Mouse (Mus musculus): ENCODE results near the gene Sort1.

Sort1 gene

DNA sequence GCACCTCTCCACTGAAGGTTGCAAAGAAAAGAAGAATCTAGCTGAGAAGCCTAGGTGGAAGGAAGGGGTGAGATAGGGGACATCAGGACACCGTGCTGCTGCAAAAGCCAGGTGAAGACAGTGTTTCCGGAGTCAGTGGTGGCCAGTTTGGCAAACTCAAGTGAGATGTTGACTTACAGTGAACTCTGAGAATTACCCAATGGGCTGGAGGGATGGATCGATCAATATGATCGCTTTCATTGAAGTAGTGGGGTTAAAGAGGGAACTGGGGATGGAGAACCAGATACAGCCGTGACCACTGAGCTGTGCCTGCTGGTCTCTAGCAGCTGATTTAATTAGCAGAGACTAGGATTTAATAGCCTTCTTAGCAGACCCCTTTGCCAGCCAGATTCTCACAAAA lies 53.0 kb downstream of the Sort1 start:
- Histone ChIP-seq H3K36me3 (ENCODE audit: control insufficient read depth, insufficient read depth, low read length, poor library complexity, severe bottlenecking) (no peaks in the 10 kb centered on the region), H3K27me3 (ENCODE audit: control insufficient read depth, insufficient read depth, low read length, poor library complexity, severe bottlenecking) (no peaks in the 10 kb centered on the region)
- DNase-seq (ENCODE audit: low read depth, low spot score) = no peak

DNA sequence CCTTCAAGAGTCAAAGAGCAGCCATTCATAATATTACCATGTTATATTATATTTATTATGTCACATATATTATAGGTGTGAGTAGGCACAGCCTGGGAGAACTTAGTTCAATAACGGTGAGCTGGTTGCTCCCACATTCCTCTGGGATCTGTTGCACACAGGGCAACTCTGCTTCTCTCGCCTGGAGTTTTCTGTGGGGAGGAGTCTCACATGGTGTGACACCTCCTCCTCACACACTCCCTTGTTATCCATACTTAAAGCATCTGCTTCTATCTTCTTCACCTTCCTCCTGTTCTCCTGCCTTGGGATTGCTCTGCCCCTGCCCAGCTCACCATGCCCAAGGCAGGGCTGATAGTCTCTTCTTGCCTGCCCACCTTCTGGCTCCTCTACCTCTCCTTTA lies 57.2 kb downstream of the Sort1 start:
- no peak for DNase-seq (ENCODE audit: low read depth, low spot score)
- Histone ChIP-seq H3K27me3 (ENCODE audit: control insufficient read depth, insufficient read depth, low read length, poor library complexity, severe bottlenecking) (no peaks in the 10 kb centered on the region; the same call in 1 of the 2 replicates), H3K36me3 (ENCODE audit: control insufficient read depth, insufficient read depth, low read length, poor library complexity, severe bottlenecking) (no peaks in the 10 kb centered on the region)

DNA sequence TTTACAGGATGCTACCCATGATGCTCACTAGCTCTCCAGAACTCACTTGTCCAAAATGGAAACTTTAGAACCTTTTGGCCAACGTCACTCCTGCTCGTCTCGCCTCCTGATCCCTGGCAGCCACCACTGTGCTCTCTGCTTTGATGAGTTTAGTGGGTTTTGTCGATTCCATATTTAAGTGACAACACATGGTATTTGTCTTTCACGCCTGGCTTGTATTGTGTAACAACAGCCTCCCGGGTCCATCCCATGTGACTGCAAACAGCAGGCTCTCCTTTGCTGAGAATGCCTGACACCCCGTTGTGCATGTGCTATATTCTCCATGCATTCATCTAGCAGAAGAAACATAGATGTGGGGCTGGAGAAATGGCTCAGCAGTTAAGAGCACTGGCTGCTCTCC lies 58.3 kb downstream of the Sort1 start:
- Histone ChIP-seq H3K36me3 (ENCODE audit: control insufficient read depth, insufficient read depth, low read length, poor library complexity, severe bottlenecking) (no peaks in the 10 kb centered on the region), H3K27me3 (ENCODE audit: control insufficient read depth, insufficient read depth, low read length, poor library complexity, severe bottlenecking) (no peaks in the 10 kb centered on the region; the same call in 1 of the 2 replicates)
- no peak for DNase-seq (ENCODE audit: low read depth, low spot score)

DNA sequence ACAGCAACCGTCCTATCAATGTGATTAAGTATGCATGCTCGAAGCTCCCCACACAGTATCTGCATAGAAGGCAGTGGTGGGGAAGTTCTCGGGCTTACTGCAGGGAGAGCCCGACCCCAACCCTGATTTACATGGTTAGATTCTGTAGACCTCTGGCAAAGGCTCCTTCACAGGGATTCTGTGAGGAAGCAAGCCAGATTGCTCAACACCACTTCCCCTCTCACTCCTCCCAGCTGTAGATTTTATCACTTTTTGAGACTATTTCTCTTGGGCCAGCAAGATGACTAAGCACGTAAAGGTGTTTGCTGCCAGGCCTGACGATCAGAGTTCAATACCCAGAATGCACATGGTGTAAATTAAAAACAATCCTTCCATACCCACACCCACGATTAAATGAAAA lies 62.0 kb downstream of the Sort1 start:
- Histone ChIP-seq H3K27me3 (ENCODE audit: control insufficient read depth, insufficient read depth, low read length, poor library complexity, severe bottlenecking) (no peaks in the 10 kb centered on the region; the same call in 1 of the 2 replicates), H3K36me3 (ENCODE audit: control insufficient read depth, insufficient read depth, low read length, poor library complexity, severe bottlenecking) (no peaks in the 10 kb centered on the region)
- DNase-seq (ENCODE audit: low read depth, low spot score) = no peak

DNA sequence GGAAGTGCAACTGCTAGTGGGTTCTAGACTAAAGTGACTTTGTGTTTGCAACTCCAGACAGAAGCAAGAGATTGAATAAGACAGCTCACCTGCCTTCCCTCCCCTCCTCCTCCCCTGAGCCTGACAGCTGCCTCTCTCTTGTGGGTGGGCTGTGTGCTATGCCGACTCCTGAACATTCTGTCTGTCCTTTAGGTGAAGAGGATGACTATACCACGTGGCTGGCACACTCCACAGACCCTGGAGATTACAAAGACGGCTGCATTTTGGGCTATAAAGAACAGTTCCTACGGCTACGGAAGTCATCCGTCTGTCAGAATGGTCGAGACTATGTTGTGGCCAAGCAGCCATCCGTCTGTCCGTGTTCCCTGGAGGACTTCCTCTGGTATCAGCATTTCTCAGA lies 64.5 kb downstream of the Sort1 start:
- Histone ChIP-seq H3K27me3 (ENCODE audit: control insufficient read depth, insufficient read depth, low read length, poor library complexity, severe bottlenecking) (no peaks in the 10 kb centered on the region; the same call in 1 of the 2 replicates), H3K36me3 (ENCODE audit: control insufficient read depth, insufficient read depth, low read length, poor library complexity, severe bottlenecking) (no peaks in the 10 kb centered on the region)
- DNase-seq (ENCODE audit: low read depth, low spot score) = peak; percentile 4

DNA sequence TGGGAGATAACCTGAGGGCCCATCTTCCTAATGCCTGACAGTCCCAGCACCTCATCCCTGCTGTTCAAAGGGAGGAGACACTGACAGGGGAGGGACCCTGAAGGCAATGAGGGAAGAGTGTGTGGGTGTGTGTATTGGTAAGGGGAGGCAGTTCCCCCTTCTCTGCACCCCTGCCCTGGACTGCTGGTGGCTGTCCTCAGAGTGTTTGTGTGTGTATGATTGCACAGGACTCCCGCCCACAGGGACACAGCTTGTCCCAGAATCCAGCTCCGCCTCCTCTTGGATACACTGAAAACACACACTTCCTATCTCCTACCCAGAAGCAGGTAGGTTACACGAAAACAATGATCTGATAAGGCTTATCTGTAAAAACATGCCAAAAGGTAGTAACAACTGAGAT lies 71.4 kb downstream of the Sort1 start:
- Histone ChIP-seq H3K36me3 (ENCODE audit: control insufficient read depth, insufficient read depth, low read length, poor library complexity, severe bottlenecking) (no peaks in the 10 kb centered on the region), H3K27me3 (ENCODE audit: control insufficient read depth, insufficient read depth, low read length, poor library complexity, severe bottlenecking) (no peaks in the 10 kb centered on the region)
- no peak for DNase-seq (ENCODE audit: low read depth, low spot score)

DNA sequence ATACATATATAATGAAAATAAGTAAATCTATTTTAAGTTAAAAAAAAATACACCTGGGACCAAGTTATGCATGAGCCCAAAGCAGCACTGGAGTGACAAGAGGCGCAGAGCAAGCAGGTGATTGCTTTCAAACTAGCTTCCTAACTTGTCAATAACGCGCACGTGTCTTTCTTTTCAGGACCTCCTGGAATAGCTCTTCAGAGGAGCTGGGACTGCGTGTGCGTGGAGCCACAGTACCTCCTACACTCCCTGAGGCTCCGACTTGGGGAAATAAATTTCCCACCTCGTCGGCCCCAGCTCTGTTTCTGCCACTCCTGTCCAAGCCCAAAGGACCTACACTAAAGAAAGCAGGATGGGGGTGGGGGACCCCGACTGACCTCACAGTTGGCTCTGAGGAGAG lies 73.2 kb downstream of the Sort1 start:
- H3K27me3 ChIP-seq (ENCODE audit: control insufficient read depth, insufficient read depth, low read length, poor library complexity, severe bottlenecking) = no peaks in the 10 kb centered on the region
- DNase-seq (ENCODE audit: low read depth, low spot score) = no peak
- H3K36me3 ChIP-seq (ENCODE audit: control insufficient read depth, insufficient read depth, low read length, poor library complexity, severe bottlenecking) = no peaks in the 10 kb centered on the region

DNA sequence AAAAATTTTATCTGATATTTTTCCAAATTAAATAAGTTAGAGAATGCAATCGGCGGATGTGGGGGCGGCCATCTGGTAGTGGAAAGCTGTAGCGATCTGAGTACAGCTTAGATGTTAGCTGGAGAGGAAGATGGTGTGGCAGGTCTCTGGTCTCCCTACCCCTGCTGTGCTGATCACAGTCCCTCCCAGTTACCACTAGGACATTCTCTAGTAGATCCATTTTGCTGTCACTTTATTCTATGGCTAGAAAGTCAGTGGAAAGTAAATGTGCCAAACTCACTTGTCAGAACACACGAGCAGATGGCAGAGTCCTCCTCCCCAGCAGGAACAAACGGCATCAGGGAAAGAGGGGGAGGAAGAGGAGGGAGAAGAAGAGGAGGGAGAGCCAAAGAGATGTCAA lies 74.6 kb downstream of the Sort1 start:
- Histone ChIP-seq H3K27me3 (ENCODE audit: control insufficient read depth, insufficient read depth, low read length, poor library complexity, severe bottlenecking) (no peaks in the 10 kb centered on the region), H3K36me3 (ENCODE audit: control insufficient read depth, insufficient read depth, low read length, poor library complexity, severe bottlenecking) (no peaks in the 10 kb centered on the region)
- no peak for DNase-seq (ENCODE audit: low read depth, low spot score)

DNA sequence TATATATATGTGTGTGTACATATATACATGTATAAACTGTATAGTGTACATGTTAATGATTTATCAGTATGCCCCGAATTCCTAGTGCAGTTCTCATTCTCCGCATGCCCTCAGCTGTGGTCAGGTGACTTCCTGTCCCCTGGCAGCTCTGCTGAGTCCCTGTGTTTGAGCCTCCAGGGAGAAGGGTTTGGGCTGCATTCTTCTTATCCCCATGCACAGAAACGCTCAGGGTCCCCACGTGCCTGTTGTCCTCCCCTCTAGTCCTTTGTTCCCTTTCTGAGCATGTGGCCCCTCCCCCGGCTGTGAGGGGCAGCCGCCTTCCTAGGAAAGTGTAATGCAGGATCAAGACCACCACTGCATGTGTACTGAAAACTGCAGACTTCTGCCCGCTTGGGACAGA lies 77.0 kb downstream of the Sort1 start:
- no peaks in the 10 kb centered on the region for H3K27me3 ChIP-seq (ENCODE audit: control insufficient read depth, insufficient read depth, low read length, poor library complexity, severe bottlenecking)
- no peaks in the 10 kb centered on the region for H3K36me3 ChIP-seq (ENCODE audit: control insufficient read depth, insufficient read depth, low read length, poor library complexity, severe bottlenecking)
- no peak for DNase-seq (ENCODE audit: low read depth, low spot score)

DNA sequence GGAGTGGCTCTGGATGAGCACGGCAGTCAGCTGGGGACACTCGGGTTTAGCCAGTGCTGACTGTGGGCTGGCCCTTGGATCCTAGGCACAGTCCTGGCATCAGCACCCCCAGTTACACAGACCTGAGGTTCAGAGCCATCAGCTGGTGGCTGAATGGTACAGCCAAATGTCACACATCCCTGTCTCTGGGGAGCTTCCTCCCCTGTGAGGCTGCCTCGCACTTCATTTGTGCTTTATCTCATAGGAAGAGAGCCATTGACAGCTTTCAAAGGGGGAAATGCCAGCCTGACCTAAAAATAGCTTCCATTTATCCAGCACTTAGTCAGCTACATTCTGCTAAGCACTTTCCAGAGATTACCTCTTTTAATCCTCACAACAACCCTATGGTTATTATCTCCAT lies 79.7 kb downstream of the Sort1 start:
- DNase-seq (ENCODE audit: low read depth, low spot score) = no peak
- no peaks in the 10 kb centered on the region for H3K36me3 ChIP-seq (ENCODE audit: control insufficient read depth, insufficient read depth, low read length, poor library complexity, severe bottlenecking)
- no peaks in the 10 kb centered on the region for H3K27me3 ChIP-seq (ENCODE audit: control insufficient read depth, insufficient read depth, low read length, poor library complexity, severe bottlenecking)

DNA sequence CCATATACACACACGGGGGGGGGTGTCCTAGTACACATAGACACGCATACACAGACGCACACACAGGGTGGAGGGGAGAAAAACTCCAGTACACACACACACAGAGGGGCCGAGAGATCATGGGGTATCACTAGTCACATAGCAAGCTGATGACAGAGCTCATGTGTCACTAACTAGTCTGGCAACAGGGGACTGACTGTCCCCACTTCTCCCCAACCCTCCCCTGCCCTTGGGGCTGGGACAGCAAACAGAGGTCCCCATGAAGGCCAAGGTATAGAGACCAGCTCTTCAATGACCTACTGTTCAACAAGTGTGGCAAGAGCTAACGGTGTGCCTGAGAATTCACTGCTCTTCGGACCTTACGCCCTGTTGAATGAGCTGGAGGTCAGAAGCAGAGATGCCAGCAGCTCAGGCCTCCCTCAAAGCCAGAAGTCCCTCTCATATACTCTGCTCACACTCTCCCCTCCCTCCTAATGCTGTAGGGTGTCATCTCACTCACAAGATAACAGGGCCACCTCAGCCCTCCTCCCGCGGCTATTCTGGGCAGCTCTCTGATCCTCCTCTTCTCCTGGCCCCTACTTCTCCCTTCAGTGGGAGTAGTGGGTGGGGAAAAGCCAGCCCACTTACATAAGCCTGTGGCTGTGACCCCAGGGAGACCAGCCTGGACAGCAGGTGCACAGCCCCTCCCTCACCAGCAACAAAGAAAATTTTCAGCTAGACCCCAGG lies 80.6 kb downstream of the Sort1 start, which contains the start of gene Mybphl:
Gene Mybphl (plus strand): TSS at position 642 of the 726 bp plus-strand sequence.
- Histone ChIP-seq H3K36me3 (ENCODE audit: control insufficient read depth, insufficient read depth, low read length, poor library complexity, severe bottlenecking) (no peaks in the 10 kb centered on the region), H3K27me3 (ENCODE audit: control insufficient read depth, insufficient read depth, low read length, poor library complexity, severe bottlenecking) (no peaks in the 10 kb centered on the region)
- no peak for DNase-seq (ENCODE audit: low read depth, low spot score)

DNA sequence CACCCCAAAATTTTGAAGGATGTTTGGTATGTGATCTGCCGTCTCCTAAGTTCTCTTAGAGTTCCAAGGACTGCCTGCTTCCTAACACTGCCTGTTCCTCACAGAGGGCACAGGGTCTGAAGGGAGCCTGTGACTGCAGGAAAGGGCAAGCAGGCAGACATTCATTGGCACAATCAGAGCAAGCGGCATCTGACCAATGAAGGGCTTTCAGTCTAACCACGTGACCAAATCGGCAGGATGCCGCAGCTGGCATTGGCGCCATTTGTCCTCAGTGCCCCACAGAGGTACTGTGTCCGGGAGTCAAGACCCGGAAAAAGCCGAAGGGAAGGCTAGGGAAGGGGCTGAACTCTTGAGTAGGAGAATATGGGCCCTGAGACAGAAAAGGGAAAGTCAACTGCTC lies 83.3 kb downstream of the Sort1 start:
- no peak for DNase-seq (ENCODE audit: low read depth, low spot score)

DNA sequence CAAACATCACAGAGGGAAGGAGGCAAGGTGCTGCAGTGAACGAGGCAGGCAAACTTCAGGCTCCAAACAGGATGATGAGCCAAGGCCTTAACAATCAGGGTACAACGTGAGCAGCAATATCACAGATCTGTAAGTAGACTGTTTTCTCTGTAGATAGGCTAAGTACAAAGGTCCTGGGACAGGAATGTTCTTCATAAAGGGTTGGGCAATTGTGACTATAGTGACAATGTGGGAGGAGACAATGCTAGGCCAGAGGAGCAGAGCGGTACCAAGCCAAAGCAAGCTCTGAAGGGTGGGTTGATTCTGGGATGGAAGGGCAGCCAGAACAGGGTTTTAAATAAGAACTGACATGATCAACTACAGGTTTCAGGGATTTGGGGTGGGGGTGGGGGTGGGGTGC lies 83.9 kb downstream of the Sort1 start:
- Histone ChIP-seq H3K27me3 (ENCODE audit: control insufficient read depth, insufficient read depth, low read length, poor library complexity, severe bottlenecking) (no peaks in the 10 kb centered on the region), H3K36me3 (ENCODE audit: control insufficient read depth, insufficient read depth, low read length, poor library complexity, severe bottlenecking) (no peaks in the 10 kb centered on the region)
- DNase-seq (ENCODE audit: low read depth, low spot score) = no peak

More for the DNA sequence above, 83.3 kb downstream of the Sort1 start:
- no peaks in the 10 kb centered on the region for H3K27me3 ChIP-seq (ENCODE audit: control insufficient read depth, insufficient read depth, low read length, poor library complexity, severe bottlenecking)
- no peaks in the 10 kb centered on the region for H3K36me3 ChIP-seq (ENCODE audit: control insufficient read depth, insufficient read depth, low read length, poor library complexity, severe bottlenecking)

DNA sequence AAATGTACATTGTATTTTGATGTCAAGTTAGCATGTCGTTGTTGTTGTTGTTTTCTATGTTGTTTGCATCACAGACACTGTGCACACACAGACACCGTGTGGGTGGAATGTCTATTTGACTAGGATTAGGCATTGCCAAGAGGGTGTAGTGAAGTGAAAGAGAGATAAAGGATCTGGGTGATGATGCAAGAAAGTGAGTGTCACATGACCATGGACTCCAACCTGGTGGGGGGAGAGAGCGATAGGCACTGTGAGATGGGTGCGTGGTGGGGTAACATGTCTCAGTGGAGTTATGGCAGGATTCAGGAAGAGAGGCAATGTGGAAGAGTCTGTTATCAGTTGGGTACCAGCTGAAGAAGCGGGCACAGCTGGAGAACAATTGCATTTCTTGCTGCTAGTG lies 84.8 kb downstream of the Sort1 start:
- Histone ChIP-seq H3K27me3 (ENCODE audit: control insufficient read depth, insufficient read depth, low read length, poor library complexity, severe bottlenecking) (no peaks in the 10 kb centered on the region), H3K36me3 (ENCODE audit: control insufficient read depth, insufficient read depth, low read length, poor library complexity, severe bottlenecking) (no peaks in the 10 kb centered on the region)
- DNase-seq (ENCODE audit: low read depth, low spot score) = no peak

DNA sequence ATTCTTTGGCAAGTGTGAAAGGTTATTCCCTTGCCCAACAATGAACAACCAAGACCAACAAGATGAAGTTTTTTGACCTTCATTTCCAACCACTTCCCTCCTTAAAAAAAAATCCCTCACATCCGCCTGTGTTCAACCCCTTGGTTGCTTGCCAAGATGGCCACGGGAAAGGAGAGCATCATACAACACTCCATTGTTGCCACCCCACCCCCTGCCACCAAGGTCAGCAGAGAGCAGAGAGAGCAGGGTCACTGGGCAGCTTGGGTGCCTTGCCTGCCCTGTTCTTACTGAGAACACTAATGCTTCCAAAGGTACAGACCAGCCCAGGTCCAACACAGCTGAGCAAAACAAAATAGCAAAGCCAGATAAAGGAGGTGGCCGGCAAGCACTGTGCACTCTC lies 88.4 kb downstream of the Sort1 start:
- no peak for DNase-seq (ENCODE audit: low read depth, low spot score)
- H3K27me3 ChIP-seq (ENCODE audit: control insufficient read depth, insufficient read depth, low read length, poor library complexity, severe bottlenecking) = no peaks in the 10 kb centered on the region
- no peaks in the 10 kb centered on the region for H3K36me3 ChIP-seq (ENCODE audit: control insufficient read depth, insufficient read depth, low read length, poor library complexity, severe bottlenecking)

DNA sequence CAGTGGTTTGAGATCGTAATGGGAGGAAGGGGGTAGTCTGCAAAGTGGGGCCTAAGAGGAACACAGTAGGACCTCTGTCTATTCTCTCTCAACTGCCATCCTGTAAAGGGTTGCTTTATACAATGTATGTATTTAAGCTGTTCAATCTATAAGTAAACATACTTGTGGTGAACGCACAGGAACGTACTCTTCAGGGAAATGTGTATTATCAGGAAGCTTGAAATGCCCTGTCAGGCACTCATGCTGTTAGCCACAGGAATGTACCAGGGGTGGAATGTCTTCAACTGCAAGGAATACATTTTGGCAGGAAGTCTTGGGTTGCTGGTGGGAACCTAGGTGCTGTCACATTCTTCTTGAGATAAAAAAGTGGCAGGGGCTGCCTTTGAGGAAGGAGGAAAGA lies 88.8 kb downstream of the Sort1 start:
- no peaks in the 10 kb centered on the region for H3K27me3 ChIP-seq (ENCODE audit: control insufficient read depth, insufficient read depth, low read length, poor library complexity, severe bottlenecking)
- DNase-seq (ENCODE audit: low read depth, low spot score) = no peak

More for the DNA sequence above, 88.8 kb downstream of the Sort1 start:
- no peaks in the 10 kb centered on the region for H3K36me3 ChIP-seq (ENCODE audit: control insufficient read depth, insufficient read depth, low read length, poor library complexity, severe bottlenecking)
